Mouse (Mus musculus): ENCODE results near the gene Gm21586. TPM values are rescaled to one million over a fixed set of nuclear protein-coding genes. Genes with fewer than 3 reads are reported as not detected.
"Not testable (repeated sequence)": the region's sequence is repeated elsewhere in the genome, so short reads cannot be mapped to it uniquely, and the experiment has no call there.

Gm21586 gene
- polyA plus RNA-seq (2016; fragmentation: Nextera tagmentation; extraction: Ambion mirVana) = not detected in 2 replicates

DNA sequence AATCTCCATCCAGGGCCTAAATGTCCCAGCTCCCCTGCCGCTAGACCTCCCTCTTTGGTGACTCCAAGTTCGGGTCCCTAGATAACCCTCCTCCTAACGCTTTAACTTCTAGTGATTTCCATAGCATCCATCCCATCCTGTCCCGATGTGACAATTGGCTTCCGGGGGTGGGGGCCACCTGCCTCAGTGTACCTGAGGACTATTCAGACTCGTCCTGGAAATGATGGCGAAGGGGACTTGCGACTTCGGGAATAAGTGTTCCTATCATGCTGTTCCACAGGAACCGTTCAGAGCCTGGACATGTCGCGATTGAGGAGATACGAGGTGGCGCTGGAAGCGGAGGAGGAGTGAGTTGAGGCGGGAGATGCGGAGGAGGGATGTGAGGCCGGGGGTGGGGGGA is at the start of gene Gm21586:
Gene Gm21586, plus strand, starts transcription at position 301 of the 400 bp plus-strand sequence.
- not testable (repeated sequence) for H3K36me3 ChIP-seq; H3K9me3 ChIP-seq; ATAC-seq (ENCODE audit: insufficient number of reproducible peaks, insufficient read depth, low FRiP score, low TSS enrichment); H3K4me3 ChIP-seq; H3K4me2 ChIP-seq (replicated peaks); H3K4me1 ChIP-seq; H3K27me3 ChIP-seq; H3K9ac ChIP-seq; H3K27ac ChIP-seq
- WGBS = no CpG with 5 or more reads among the region's 18 CpGs

- not testable (repeated sequence) for H3K4me2 ChIP-seq (replicated peaks); H3K9me3 ChIP-seq; H3K27ac ChIP-seq; H3K27me3 ChIP-seq; H3K4me3 ChIP-seq; H3K4me1 ChIP-seq; H3K36me3 ChIP-seq; H3K9ac ChIP-seq; ATAC-seq (ENCODE audit: insufficient number of reproducible peaks, insufficient read depth, low FRiP score, low TSS enrichment)
- WGBS = no CpG with 5 or more reads among the region's 5 CpGs
Measured at GRCm38 (mm10) chr4:42466452-42466851, 27.3 kb downstream of the Gm21586 start, which contains the start of gene Gm2163. Gene Gm2163, plus strand, starts transcription at chr4:42466752.

Other genes starting within 250 kb of the Gm21586 start
- gene Gm10600, start 198.7 kb upstream of the Gm21586 start, polyA plus RNA-seq (2016; fragmentation: Nextera tagmentation; extraction: Ambion mirVana) = not detected in 2 replicates
- not detected in 2 replicates for gene Ccl21b, start 183.6 kb upstream of the Gm21586 start, polyA plus RNA-seq (2016; fragmentation: Nextera tagmentation; extraction: Ambion mirVana)
- not detected in 2 replicates for gene Gm21953, start 145.1 kb upstream of the Gm21586 start, polyA plus RNA-seq (2016; fragmentation: Nextera tagmentation; extraction: Ambion mirVana)
- gene Fam205a3, start 121.0 kb upstream of the Gm21586 start, polyA plus RNA-seq (2016; fragmentation: Nextera tagmentation; extraction: Ambion mirVana) = not detected in 2 replicates
- gene Gm2163, start 27.4 kb downstream of the Gm21586 start, polyA plus RNA-seq (2016; fragmentation: Nextera tagmentation; extraction: Ambion mirVana) = 0.09 and 0.19 TPM in 2 replicates
- not detected in 2 replicates for gene Fam205a2, start 88.8 kb downstream of the Gm21586 start, polyA plus RNA-seq (2016; fragmentation: Nextera tagmentation; extraction: Ambion mirVana)
- not detected in 2 replicates for gene Gm10591, start 172.8 kb downstream of the Gm21586 start, polyA plus RNA-seq (2016; fragmentation: Nextera tagmentation; extraction: Ambion mirVana)
- not detected in 2 replicates for gene Gm2564, start 190.3 kb downstream of the Gm21586 start, polyA plus RNA-seq (2016; fragmentation: Nextera tagmentation; extraction: Ambion mirVana)
- gene Ccl27b, start 215.9 kb downstream of the Gm21586 start, polyA plus RNA-seq (2016; fragmentation: Nextera tagmentation; extraction: Ambion mirVana) = not detected in 2 replicates
- not detected in 2 replicates for gene Il11ra2, start 222.5 kb downstream of the Gm21586 start, polyA plus RNA-seq (2016; fragmentation: Nextera tagmentation; extraction: Ambion mirVana)